Mouse (Mus musculus) embryonic facial prominence, embryonic 10.5 days (tissue): ENCODE data around the gene Pik3ap1. TPM values are rescaled to one million over a fixed set of nuclear protein-coding genes. Genes with fewer than 3 reads are reported as not detected.

ENCODE experiments used
- DNase-seq: peaks from one replicate; pipeline ENCODE4 v3.0.0-alpha.2; 2017; ENCODE audit warnings: low spot score
- H3K27ac ChIP-seq: fragments of 300-500 bp; sonication (generic); replicated peaks from 2 replicates; pipeline ENCODE4 v1.5.1; 2016; ENCODE audit warnings: mild to moderate bottlenecking
- H3K27me3 ChIP-seq: fragments of 300-500 bp; sonication (generic); replicated peaks from 2 replicates; pipeline ENCODE4 v1.6.1; 2016; ENCODE audit warnings: low read depth, mild to moderate bottlenecking; ENCODE audit not compliant: poor library complexity, severe bottlenecking
- H3K36me3 ChIP-seq: fragments of 300-500 bp; sonication (generic); replicated peaks from 2 replicates; pipeline ENCODE4 v1.6.1; 2016; ENCODE audit warnings: mild to moderate bottlenecking, moderate library complexity
- H3K4me1 ChIP-seq: fragments of 300-500 bp; sonication (generic); 2 replicates; pipeline ENCODE4 v1.6.1; 2016
- H3K4me3 ChIP-seq: fragments of 300-500 bp; sonication (generic); 2 replicates; pipeline ENCODE4 v1.5.1; 2016; ENCODE audit warnings: mild to moderate bottlenecking, moderate library complexity
- H3K9me3 ChIP-seq: fragments of 300-500 bp; sonication (generic); 2 replicates; pipeline ENCODE4 v1.6.1; 2016; ENCODE audit warnings: mild to moderate bottlenecking
- WGBS: fragments of 180-500 bp; shearing (Covaris S2); methylation state at CpG from one replicate; pipeline ENCODE4 v1.1.7; 2016; 5-methylcytosine and 5-hydroxymethylcytosine counted together
- polyA plus RNA-seq: library from polyadenylated mRNA; unstranded; fragments of >200 nt; fragmentation: Nextera tagmentation; extraction: Ambion mirVana; gene quantifications from 2 replicates; pipeline ENCODE4 v1.2.1, GENCODE M21; 2016

Gene Pik3ap1
- polyA plus RNA-seq, 1 experiment from 2014 or later, result 3.0 TPM

GRCm38 (mm10) chr19:41262712-41263629 is 121.9 kb downstream of the Pik3ap1 start:
- peak; percentile 82 for DNase-seq
- H3K27ac ChIP-seq, result peak overlapping the region; percentile 98
- H3K36me3 ChIP-seq, result no peaks in the 10 kb centered on the region; the same call in 1 of the 2 replicates
- H3K4me1 ChIP-seq, result peaks cover 30% of the 10 kb centered on the region
- H3K27me3 ChIP-seq, result no peaks in the 10 kb centered on the region
- H3K9me3 ChIP-seq, result no peaks in the 10 kb centered on the region
- H3K4me3 ChIP-seq, result peak overlapping the region; percentile 93
- 6% methylated on average over 51 of the region's 51 CpGs for WGBS

GRCm38 (mm10) chr19:41260736-41261135 is 124.2 kb downstream of the Pik3ap1 start:
- H3K4me3 ChIP-seq, result no peak overlapping the region
- no peaks in the 10 kb centered on the region for H3K27me3 ChIP-seq
- H3K9me3 ChIP-seq, result no peaks in the 10 kb centered on the region
- H3K27ac ChIP-seq, result no peak overlapping the region
- peaks cover 30% of the 10 kb centered on the region for H3K4me1 ChIP-seq
- no peak for DNase-seq
- 95% methylated on average over 3 of the region's 3 CpGs for WGBS
- H3K36me3 ChIP-seq, result peaks cover 12% of the 10 kb centered on the region; the same call in 1 of the 2 replicates

GRCm38 (mm10) chr19:41259256-41259655 is 125.6 kb downstream of the Pik3ap1 start:
- H3K9me3 ChIP-seq, result no peaks in the 10 kb centered on the region
- H3K27me3 ChIP-seq, result no peaks in the 10 kb centered on the region
- 79% methylated on average over 6 of the region's 6 CpGs for WGBS
- peaks cover 22% of the 10 kb centered on the region for H3K36me3 ChIP-seq
- peaks cover 24% of the 10 kb centered on the region for H3K4me1 ChIP-seq
- DNase-seq, result no peak
- H3K4me3 ChIP-seq, result no peak overlapping the region
- no peak overlapping the region for H3K27ac ChIP-seq

- peak; percentile 50 for DNase-seq
- Histone ChIP-seq H3K36me3 (peaks cover 26% of the 10 kb centered on the region), H3K9me3 (no peaks in the 10 kb centered on the region), H3K4me1 (peaks cover 23% of the 10 kb centered on the region), H3K27ac (no peak overlapping the region), H3K27me3 (no peaks in the 10 kb centered on the region), H3K4me3 (no peak overlapping the region)
- 48% methylated on average over 2 of the region's 2 CpGs for WGBS
These were observed 126.2 kb downstream of the Pik3ap1 start for GRCm38 (mm10) chr19:41258707-41259106.

GRCm38 (mm10) chr19:41254584-41254983 is 130.3 kb downstream of the Pik3ap1 start:
- Histone ChIP-seq H3K27ac (no peak overlapping the region), H3K4me3 (no peak overlapping the region), H3K4me1 (0 out of 2 replicates have a peak, but pooled peaks cover under 1% of the 10 kb centered on the region), H3K9me3 (no peaks in the 10 kb centered on the region), H3K27me3 (no peaks in the 10 kb centered on the region), H3K36me3 (peaks cover 50% of the 10 kb centered on the region)
- 89% methylated on average over 5 of the region's 5 CpGs for WGBS
- DNase-seq, result no peak

GRCm38 (mm10) chr19:41248968-41249367 is 135.9 kb downstream of the Pik3ap1 start:
- DNase-seq, result no peak
- Histone ChIP-seq H3K27ac (no peak overlapping the region), H3K9me3 (no peaks in the 10 kb centered on the region), H3K36me3 (peaks cover 74% of the 10 kb centered on the region), H3K4me1 (0 out of 2 replicates have a peak, but pooled peaks cover 5% of the 10 kb centered on the region), H3K27me3 (no peaks in the 10 kb centered on the region), H3K4me3 (no peak overlapping the region)
- 77% methylated on average over 4 of the region's 4 CpGs for WGBS

- Histone ChIP-seq H3K4me3 (no peak overlapping the region), H3K9me3 (no peaks in the 10 kb centered on the region), H3K36me3 (peaks cover 72% of the 10 kb centered on the region), H3K4me1 (0 out of 2 replicates have a peak, but pooled peaks cover 5% of the 10 kb centered on the region), H3K27ac (no peak overlapping the region), H3K27me3 (no peaks in the 10 kb centered on the region)
- DNase-seq, result no peak
- 96% methylated on average over 3 of the region's 3 CpGs for WGBS
These were observed 136.6 kb downstream of the Pik3ap1 start for GRCm38 (mm10) chr19:41248271-41248670.

- no peak for DNase-seq
- H3K4me3 ChIP-seq, result no peak overlapping the region
- no peaks in the 10 kb centered on the region for H3K27me3 ChIP-seq
- peaks cover 79% of the 10 kb centered on the region for H3K36me3 ChIP-seq
- no peak overlapping the region for H3K27ac ChIP-seq
- H3K9me3 ChIP-seq, result no peaks in the 10 kb centered on the region
- 0 out of 2 replicates have a peak, but pooled peaks cover 5% of the 10 kb centered on the region for H3K4me1 ChIP-seq
- 85% methylated on average over 4 of the region's 4 CpGs for WGBS
These were observed 138.6 kb downstream of the Pik3ap1 start for GRCm38 (mm10) chr19:41246271-41246670.

GRCm38 (mm10) chr19:41244581-41244980 is 140.3 kb downstream of the Pik3ap1 start:
- Histone ChIP-seq H3K27ac (no peak overlapping the region), H3K36me3 (peaks cover 88% of the 10 kb centered on the region), H3K4me3 (no peak overlapping the region), H3K9me3 (no peaks in the 10 kb centered on the region), H3K27me3 (no peaks in the 10 kb centered on the region), H3K4me1 (0 out of 2 replicates have a peak, but pooled peaks cover 5% of the 10 kb centered on the region)
- WGBS, result 65% methylated on average over 6 of the region's 6 CpGs
- DNase-seq, result peak; percentile 38

- 93% methylated on average over 5 of the region's 5 CpGs for WGBS
- Histone ChIP-seq H3K27ac (no peak overlapping the region), H3K36me3 (peaks cover 89% of the 10 kb centered on the region)
These were observed 142.9 kb downstream of the Pik3ap1 start for GRCm38 (mm10) chr19:41241997-41242396.

GRCm38 (mm10) chr19:41233698-41234097 is 151.2 kb downstream of the Pik3ap1 start:
- H3K9me3 ChIP-seq, result no peaks in the 10 kb centered on the region
- peaks cover 90% of the 10 kb centered on the region for H3K36me3 ChIP-seq

More at GRCm38 (mm10) chr19:41241997-41242396, 142.9 kb downstream of the Pik3ap1 start:
- no peak for DNase-seq
- Histone ChIP-seq H3K4me1 (no peaks in the 10 kb centered on the region), H3K9me3 (no peaks in the 10 kb centered on the region), H3K4me3 (no peak overlapping the region), H3K27me3 (no peaks in the 10 kb centered on the region)

More at GRCm38 (mm10) chr19:41233698-41234097, 151.2 kb downstream of the Pik3ap1 start:
- no peaks in the 10 kb centered on the region for H3K27me3 ChIP-seq
- no peaks in the 10 kb centered on the region for H3K4me1 ChIP-seq
- no peak overlapping the region for H3K27ac ChIP-seq
- WGBS, result 96% methylated on average over 4 of the region's 4 CpGs
- no peak overlapping the region for H3K4me3 ChIP-seq
- DNase-seq, result no peak
